Mouse (Mus musculus) testis, adult 2 months (tissue): ENCODE data around the gene Pygm. TPM values are rescaled to one million over a fixed set of nuclear protein-coding genes. Genes with fewer than 3 reads are reported as not detected.

ENCODE experiments used
- H3K27ac ChIP-seq: fragments of 200-500 bp; 2 replicates; pipeline ENCODE4 v1.5.1; 2012; ENCODE audit warnings: low read depth, low read length; ENCODE audit not compliant: control insufficient read depth, insufficient read depth
- H3K27me3 ChIP-seq: fragments of 200-500 bp; 2 replicates; pipeline ENCODE4 v1.6.1; 2012; ENCODE audit warnings: mild to moderate bottlenecking, low read length, moderate library complexity; ENCODE audit not compliant: control insufficient read depth, insufficient read depth
- H3K36me3 ChIP-seq: fragments of 200-500 bp; 2 replicates; pipeline ENCODE4 v1.6.1; 2012; ENCODE audit warnings: mild to moderate bottlenecking, low read length; ENCODE audit not compliant: control insufficient read depth, insufficient read depth
- H3K4me1 ChIP-seq: fragments of 200-500 bp; 2 replicates; pipeline ENCODE4 v1.6.1; 2012; ENCODE audit warnings: low read length; ENCODE audit not compliant: control insufficient read depth, insufficient read depth
- H3K4me3 ChIP-seq: fragments of 200-500 bp; 2 replicates; pipeline ENCODE4 v1.5.1; 2012; ENCODE audit warnings: low read depth, mild to moderate bottlenecking, low read length, moderate library complexity, mixed read lengths; ENCODE audit not compliant: control insufficient read depth
- CTCF ChIP-seq: fragments of 200-500 bp; IDR thresholded peaks from 2 replicates; pipeline ENCODE4 v1.5.1; 2012; ENCODE audit warnings: low read depth, mild to moderate bottlenecking, inconsistent platforms, low read length, moderate library complexity; ENCODE audit not compliant: control insufficient read depth, insufficient read depth, insufficient replicate concordance
- POLR2A ChIP-seq: fragments of 200-500 bp; IDR thresholded peaks from 2 replicates; pipeline ENCODE4 v1.6.1; 2012; ENCODE audit warnings: low read depth, mild to moderate bottlenecking, inconsistent platforms, low read length, moderate library complexity; ENCODE audit not compliant: control insufficient read depth
- polyA plus RNA-seq: library from polyadenylated mRNA; depleted of rRNA; stranded (reverse); fragments of >200 nt; gene quantifications from 2 replicates; pipeline ENCODE4 v1.2.3, GENCODE M21; 2012

Pygm gene
- polyA plus RNA-seq, 1 experiment, result 6.9 TPM

DNA sequence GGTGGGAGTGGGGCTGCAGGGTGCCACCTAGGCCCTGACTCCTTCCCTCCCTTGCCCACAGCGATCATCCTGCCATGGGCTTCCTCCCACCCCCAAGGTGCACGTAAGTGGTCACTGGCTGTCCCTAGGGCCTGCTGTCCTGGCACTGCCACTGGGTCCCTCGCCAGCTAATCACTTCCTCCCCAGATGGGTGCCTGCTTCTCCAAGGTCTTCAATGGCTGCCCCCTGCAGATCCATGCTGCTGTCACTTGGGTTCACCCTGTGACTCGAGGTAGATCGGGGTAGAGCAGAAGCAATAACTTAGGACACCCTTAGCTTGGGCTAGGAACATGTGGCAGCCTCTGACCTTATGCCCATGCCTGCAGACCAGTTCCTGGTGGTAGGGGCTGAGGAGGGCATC is 38.2 kb upstream of the Pygm start:
- Histone ChIP-seq H3K27ac (no peak overlapping the region), H3K36me3 (no peaks in the 10 kb centered on the region), H3K27me3 (no peaks in the 10 kb centered on the region), H3K4me3 (no peak overlapping the region), H3K4me1 (peaks cover 5% of the 10 kb centered on the region)
- TF ChIP-seq CTCF, result no peak
- TF ChIP-seq POLR2A, result no peak

DNA sequence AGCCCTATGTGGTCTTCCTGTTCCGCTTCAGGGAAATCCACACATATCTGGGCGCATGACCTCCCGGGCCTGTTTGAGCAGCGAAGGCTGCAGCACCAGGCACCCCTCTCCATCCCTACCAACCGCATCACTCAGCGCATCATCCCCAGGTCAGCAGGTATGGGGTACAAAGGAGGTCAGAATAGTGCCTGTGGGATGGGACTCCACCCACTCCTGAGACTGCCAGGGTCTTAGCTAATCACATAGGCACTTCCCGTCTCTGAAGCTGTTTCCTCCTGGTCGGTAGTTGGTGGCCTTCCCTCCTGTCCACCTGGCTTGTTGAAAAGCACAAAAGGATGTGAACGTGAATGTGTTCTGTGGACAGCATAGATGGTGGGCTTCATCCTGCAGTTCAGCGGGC is 37.5 kb upstream of the Pygm start:
- Histone ChIP-seq H3K27me3 (no peaks in the 10 kb centered on the region), H3K36me3 (no peaks in the 10 kb centered on the region), H3K4me3 (no peak overlapping the region), H3K4me1 (peaks cover 2% of the 10 kb centered on the region), H3K27ac (no peak overlapping the region)
- TF ChIP-seq CTCF (no peak), POLR2A (no peak)

DNA sequence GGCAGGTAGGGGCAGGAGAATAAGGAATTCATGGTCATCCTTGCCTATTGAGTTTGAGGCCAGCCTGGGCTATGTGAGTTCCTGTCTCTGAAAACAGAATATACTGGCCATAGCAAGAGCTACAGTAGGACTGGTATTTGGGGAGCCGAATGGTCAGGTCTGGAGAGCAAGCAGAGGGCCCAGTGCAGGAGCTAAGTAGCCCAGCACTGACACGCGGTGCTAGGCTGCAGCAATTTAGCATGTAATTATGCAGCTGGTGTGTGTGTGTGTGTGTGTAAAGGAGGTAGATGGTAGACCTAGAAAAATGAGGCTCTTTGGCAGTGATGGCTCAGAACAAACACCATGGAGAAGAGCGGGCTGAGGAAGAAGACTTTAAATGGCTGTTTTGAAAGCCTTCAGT is 36.6 kb upstream of the Pygm start:
- no peaks in the 10 kb centered on the region for H3K36me3 ChIP-seq
- H3K27ac ChIP-seq, result no peak overlapping the region
- H3K4me1 ChIP-seq, result no peaks in the 10 kb centered on the region

GRCm38 (mm10) chr19:6348717-6349116 is 35.5 kb upstream of the Pygm start:
- no peaks in the 10 kb centered on the region for H3K27me3 ChIP-seq
- H3K36me3 ChIP-seq, result no peaks in the 10 kb centered on the region
- H3K4me3 ChIP-seq, result no peak overlapping the region
- H3K27ac ChIP-seq, result no peak overlapping the region
- H3K4me1 ChIP-seq, result no peaks in the 10 kb centered on the region
- TF ChIP-seq CTCF, result no peak
- no peak for TF ChIP-seq POLR2A

More for the DNA sequence above, 36.6 kb upstream of the Pygm start:
- H3K27me3 ChIP-seq, result no peaks in the 10 kb centered on the region
- H3K4me3 ChIP-seq, result no peak overlapping the region
- TF ChIP-seq POLR2A (no peak), CTCF (no peak)

DNA sequence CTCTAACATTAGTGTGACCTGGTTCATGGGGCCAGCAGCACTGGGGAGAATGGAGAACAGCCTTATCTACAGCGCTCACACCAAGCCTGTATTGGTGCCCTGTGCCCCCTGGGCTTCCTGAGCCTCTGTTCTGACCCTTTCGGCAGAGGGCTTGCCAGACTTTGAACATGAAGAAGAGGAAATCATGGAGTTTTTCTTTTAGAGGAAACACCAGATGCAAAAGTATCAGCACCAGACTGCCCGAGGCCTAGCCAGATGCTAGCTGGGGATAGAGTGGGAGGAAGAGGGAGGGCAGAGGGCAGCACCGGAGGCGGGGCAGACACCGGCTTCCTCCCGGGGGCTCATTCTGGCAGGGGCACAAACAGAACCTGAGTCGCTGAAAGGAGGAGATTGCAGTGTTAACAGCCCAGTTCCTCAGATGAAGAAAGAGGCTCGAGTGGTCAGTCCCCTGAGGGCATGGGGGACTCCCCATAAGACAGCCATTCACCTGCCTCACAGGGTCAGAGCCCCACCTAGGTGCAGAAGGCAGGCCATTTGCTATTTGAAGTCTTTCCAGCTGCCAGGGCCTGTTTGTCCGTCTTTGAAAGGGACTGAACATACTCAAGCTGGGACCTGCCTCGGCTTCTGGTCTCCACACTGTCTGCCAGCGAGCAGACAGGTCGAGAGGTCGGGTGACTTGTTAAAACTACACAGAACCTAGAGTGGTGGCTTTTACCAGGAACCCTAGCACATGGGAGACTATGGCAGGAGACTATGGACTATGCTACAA is 34.8 kb upstream of the Pygm start:
- no peak overlapping the region for H3K4me3 ChIP-seq
- H3K36me3 ChIP-seq, result no peaks in the 10 kb centered on the region
- no peak for TF ChIP-seq POLR2A
- TF ChIP-seq CTCF, result no peak
- H3K27me3 ChIP-seq, result no peaks in the 10 kb centered on the region
- no peaks in the 10 kb centered on the region for H3K4me1 ChIP-seq
- no peak overlapping the region for H3K27ac ChIP-seq

- Histone ChIP-seq H3K4me3 (no peak overlapping the region), H3K4me1 (no peaks in the 10 kb centered on the region), H3K27me3 (no peaks in the 10 kb centered on the region), H3K36me3 (no peaks in the 10 kb centered on the region), H3K27ac (no peak overlapping the region)
- TF ChIP-seq POLR2A (no peak), CTCF (no peak)
Observed at GRCm38 (mm10) chr19:6351431-6352106, 32.6 kb upstream of the Pygm start.

- no peak for TF ChIP-seq POLR2A
- no peak for TF ChIP-seq CTCF
- H3K27ac ChIP-seq, result no peak overlapping the region
- no peaks in the 10 kb centered on the region for H3K36me3 ChIP-seq
- H3K4me1 ChIP-seq, result no peaks in the 10 kb centered on the region
- H3K27me3 ChIP-seq, result no peaks in the 10 kb centered on the region
- H3K4me3 ChIP-seq, result no peak overlapping the region
Observed at GRCm38 (mm10) chr19:6352107-6352505, 32.1 kb upstream of the Pygm start.
